Mouse (Mus musculus) neural tube, embryonic 13.5 days (tissue): ENCODE results near the gene Dctpp1. TPM values are rescaled to one million over a fixed set of nuclear protein-coding genes. Genes with fewer than 3 reads are reported as not detected.

Experiments
- ATAC-seq: fragments of 200-750 bp; cut with Nextera tagmentation; 2 replicates; pipeline ENCODE4 v1.8.0; 2017; ENCODE audit warnings: low read depth, mild to moderate bottlenecking, moderate TSS enrichment, moderate library complexity
- H3K27ac ChIP-seq: fragments of 300-500 bp; sonication (generic); replicated peaks from 2 replicates; pipeline ENCODE4 v1.5.1; 2015; ENCODE audit warnings: moderate library complexity, mild to moderate bottlenecking, inconsistent platforms
- H3K27me3 ChIP-seq: fragments of 300-500 bp; sonication (generic); 2 replicates; pipeline ENCODE4 v1.6.1; 2015; ENCODE audit warnings: mild to moderate bottlenecking, inconsistent platforms
- H3K36me3 ChIP-seq: fragments of 300-500 bp; sonication (generic); 2 replicates; pipeline ENCODE4 v1.6.1; 2015; ENCODE audit warnings: mild to moderate bottlenecking, inconsistent platforms
- H3K4me1 ChIP-seq: fragments of 300-500 bp; sonication (generic); replicated peaks from 2 replicates; pipeline ENCODE4 v1.6.1; 2015; ENCODE audit warnings: inconsistent platforms
- H3K4me2 ChIP-seq: fragments of 300-500 bp; sonication (generic); 2 replicates; pipeline ENCODE4 v1.6.1; 2015; ENCODE audit warnings: inconsistent platforms, mild to moderate bottlenecking, moderate library complexity
- H3K4me3 ChIP-seq: fragments of 300-500 bp; sonication (generic); 2 replicates; pipeline ENCODE4 v1.5.1; 2015; ENCODE audit warnings: mild to moderate bottlenecking, inconsistent platforms
- H3K9ac ChIP-seq: fragments of 300-500 bp; sonication (generic); 2 replicates; pipeline ENCODE4 v1.6.1; 2015; ENCODE audit warnings: moderate library complexity, mild to moderate bottlenecking, inconsistent platforms
- H3K9me3 ChIP-seq: fragments of 300-500 bp; sonication (generic); 2 replicates; pipeline ENCODE4 v1.6.1; 2016; ENCODE audit warnings: inconsistent platforms
- WGBS: fragments of 180-500 bp; shearing (Covaris S2); methylation state at CpG from one replicate; pipeline ENCODE4 v1.1.7; 2015; 5-methylcytosine and 5-hydroxymethylcytosine counted together
- polyA plus RNA-seq: library from polyadenylated mRNA; unstranded; fragments of >200 nt; fragmentation: Nextera tagmentation; extraction: Ambion mirVana; gene quantifications from 2 replicates; pipeline ENCODE4 v1.2.1, GENCODE M21; 2015

The Dctpp1 gene
- polyA plus RNA-seq, 1 experiment from 2014 or later = 110 TPM

DNA sequence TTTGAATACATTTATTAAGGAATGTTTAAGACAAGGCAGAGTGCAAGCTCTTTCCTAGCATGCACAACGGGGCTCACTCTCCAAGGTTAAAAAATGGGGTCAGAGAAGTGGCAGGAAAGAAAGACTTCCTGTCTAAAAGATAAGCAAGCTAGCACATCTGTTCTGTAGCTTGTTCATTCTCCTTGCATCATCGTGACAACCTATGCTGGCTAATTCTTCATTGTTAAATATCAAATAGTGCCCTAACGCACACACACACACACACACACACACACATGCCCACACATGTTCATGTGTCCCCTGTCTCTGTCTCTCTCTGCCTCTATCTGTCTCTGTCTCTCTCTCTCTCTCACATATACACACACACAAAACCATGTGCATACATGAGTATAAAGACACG, 20.6 kb upstream of the Dctpp1 start:
- Histone ChIP-seq H3K27ac (no peak overlapping the region), H3K4me1 (no peaks in the 10 kb centered on the region), H3K9ac (no peak overlapping the region), H3K27me3 (no peaks in the 10 kb centered on the region), H3K9me3 (no peaks in the 10 kb centered on the region), H3K4me3 (no peak overlapping the region), H3K4me2 (no peak overlapping the region), H3K36me3 (no peaks in the 10 kb centered on the region)
- ATAC-seq = no peak
- WGBS = 79% methylated on average over 4 of the region's 4 CpGs

DNA sequence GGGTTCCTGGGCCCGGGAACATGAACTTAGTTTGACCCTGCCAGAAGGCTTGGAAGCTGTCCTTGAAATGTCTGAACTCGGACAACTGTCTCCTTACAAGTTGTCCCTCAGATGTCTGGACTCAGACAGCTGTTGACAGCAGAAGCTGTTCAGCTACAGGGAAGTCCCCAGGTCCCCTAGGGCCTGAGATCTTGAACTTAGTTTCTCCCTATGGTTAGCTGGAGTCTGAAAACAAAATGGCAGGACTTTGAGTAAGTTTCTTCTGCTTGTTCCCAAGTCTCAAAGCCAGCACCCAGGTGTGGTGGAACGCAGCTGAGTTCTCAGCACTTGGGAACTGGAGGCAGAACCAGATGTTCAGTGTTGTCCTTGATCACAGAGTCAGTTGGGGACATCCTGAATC, 19.6 kb upstream of the Dctpp1 start:
- H3K4me3 ChIP-seq = no peak overlapping the region
- H3K27ac ChIP-seq = no peak overlapping the region
- no peaks in the 10 kb centered on the region for H3K27me3 ChIP-seq
- H3K9me3 ChIP-seq = no peaks in the 10 kb centered on the region
- H3K4me1 ChIP-seq = no peaks in the 10 kb centered on the region
- 76% methylated on average over 3 of the region's 3 CpGs for WGBS
- no peak overlapping the region for H3K4me2 ChIP-seq
- H3K36me3 ChIP-seq = no peaks in the 10 kb centered on the region
- no peak overlapping the region for H3K9ac ChIP-seq
- no peak for ATAC-seq

DNA sequence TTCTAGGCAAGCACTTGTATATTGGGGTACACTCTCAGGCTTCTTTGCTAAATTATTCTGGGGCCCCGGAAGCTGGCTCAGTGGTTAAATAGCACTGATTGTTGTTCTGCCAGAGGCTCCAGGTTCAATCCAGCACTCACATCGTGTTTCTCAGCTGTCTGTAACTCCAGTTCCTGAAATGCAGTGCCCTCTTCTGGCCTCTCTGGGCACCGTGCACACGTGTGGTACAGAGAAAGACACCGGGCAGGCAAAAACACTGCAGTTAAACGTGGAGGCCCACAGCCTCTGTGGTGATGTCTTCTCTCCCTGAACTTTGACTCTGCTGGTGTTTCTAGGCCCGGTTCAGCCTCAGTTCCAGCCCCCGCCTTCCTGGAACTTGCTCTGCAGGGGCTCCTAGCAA, 17.8 kb upstream of the Dctpp1 start:
- H3K4me2 ChIP-seq = no peak overlapping the region
- no peak overlapping the region for H3K9ac ChIP-seq
- H3K4me1 ChIP-seq = peaks cover 5% of the 10 kb centered on the region; the same call in 1 of the 2 replicates
- WGBS = 22% methylated on average over 8 of the region's 8 CpGs
- H3K36me3 ChIP-seq = no peaks in the 10 kb centered on the region
- no peak for ATAC-seq
- H3K4me3 ChIP-seq = no peak overlapping the region
- H3K9me3 ChIP-seq = no peaks in the 10 kb centered on the region
- H3K27me3 ChIP-seq = no peaks in the 10 kb centered on the region
- no peak overlapping the region for H3K27ac ChIP-seq

DNA sequence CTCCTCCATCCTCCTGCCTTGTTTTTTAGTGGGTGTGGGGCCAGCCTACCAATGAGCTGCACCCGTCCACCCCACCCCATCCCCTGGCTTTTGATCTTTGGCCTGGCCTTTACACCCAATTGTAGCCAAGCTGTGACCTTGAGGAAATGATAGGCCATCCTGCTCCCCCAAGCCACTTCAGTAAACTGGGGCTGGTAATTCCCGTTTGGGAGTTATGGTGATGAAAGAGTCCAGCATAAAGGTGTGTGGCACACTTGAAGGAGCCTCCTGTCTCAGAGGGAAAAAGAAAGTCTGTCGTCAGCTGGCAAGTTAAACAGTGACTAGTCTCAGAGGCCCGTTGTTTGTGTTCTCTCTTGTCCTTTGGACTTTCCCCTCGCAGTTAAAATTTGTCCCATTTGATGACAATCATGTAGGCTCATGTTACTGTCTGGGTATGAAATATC, 16.0 kb upstream of the Dctpp1 start:
- Histone ChIP-seq H3K36me3 (peaks cover 1% of the 10 kb centered on the region; the same call in 1 of the 2 replicates), H3K4me2 (no peak overlapping the region), H3K9ac (no peak overlapping the region), H3K4me3 (no peak overlapping the region), H3K27me3 (no peaks in the 10 kb centered on the region), H3K9me3 (no peaks in the 10 kb centered on the region), H3K4me1 (peaks cover 21% of the 10 kb centered on the region), H3K27ac (no peak overlapping the region)
- WGBS = 69% methylated on average over 5 of the region's 5 CpGs
- ATAC-seq = no peak

DNA sequence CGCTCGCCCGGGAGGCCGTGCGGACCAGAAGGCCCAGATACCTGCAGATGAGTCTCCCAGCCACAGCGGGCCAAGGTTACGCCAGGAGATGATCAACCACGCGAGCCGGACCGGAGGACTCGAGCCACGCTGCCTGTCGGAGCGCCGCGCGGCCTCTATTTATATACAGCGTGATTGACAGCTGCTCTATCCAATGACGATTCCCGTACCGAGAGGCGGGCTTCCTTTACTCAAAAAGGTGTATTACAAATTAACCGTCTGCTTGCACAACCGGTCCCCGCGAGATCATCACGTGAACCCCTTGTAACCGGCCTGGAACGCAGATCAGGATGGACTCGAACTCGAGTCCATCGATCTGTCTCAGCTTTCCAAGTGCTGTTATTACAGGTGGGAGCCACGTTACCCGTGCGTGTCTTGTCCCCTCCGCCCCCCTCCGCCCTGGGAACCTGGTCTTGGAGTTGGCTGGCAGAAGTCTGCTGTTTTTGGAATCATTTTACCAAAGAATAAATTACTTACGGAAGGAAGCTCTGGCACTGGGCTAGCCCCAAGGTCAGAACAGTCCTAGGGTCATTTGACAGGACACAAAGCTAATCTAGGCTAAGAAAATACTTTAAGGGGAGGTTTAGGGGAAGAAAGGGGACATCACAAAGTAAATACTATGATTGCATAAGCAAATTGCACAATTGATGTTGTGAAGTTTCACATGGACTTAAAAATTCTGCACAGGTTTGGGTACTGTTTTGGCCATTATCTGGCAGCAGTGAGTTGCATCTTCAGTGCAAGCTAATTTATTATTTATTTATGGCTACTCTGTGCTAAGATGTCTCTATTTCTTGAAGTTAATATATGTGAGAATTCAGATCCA, 13.6 kb upstream of the Dctpp1 start, which contains the start of gene Sephs2:
Gene Sephs2, minus strand, starts transcription at position 131 of the 865 bp plus-strand sequence.
- Histone ChIP-seq H3K4me1 (peaks cover 30% of the 10 kb centered on the region), H3K4me2 (peak within 1 kb of the TSS; percentile 91), H3K36me3 (peaks cover 25% of the 10 kb centered on the region), H3K4me3 (peak within 1 kb of the TSS; percentile 85), H3K27me3 (no peaks in the 10 kb centered on the region), H3K27ac (peak within 1 kb of the TSS; percentile 90), H3K9me3 (no peaks in the 10 kb centered on the region), H3K9ac (peak within 1 kb of the TSS; percentile 89)
- ATAC-seq = peak; percentile 90
- WGBS = 3% methylated on average over 39 of the region's 39 CpGs

DNA sequence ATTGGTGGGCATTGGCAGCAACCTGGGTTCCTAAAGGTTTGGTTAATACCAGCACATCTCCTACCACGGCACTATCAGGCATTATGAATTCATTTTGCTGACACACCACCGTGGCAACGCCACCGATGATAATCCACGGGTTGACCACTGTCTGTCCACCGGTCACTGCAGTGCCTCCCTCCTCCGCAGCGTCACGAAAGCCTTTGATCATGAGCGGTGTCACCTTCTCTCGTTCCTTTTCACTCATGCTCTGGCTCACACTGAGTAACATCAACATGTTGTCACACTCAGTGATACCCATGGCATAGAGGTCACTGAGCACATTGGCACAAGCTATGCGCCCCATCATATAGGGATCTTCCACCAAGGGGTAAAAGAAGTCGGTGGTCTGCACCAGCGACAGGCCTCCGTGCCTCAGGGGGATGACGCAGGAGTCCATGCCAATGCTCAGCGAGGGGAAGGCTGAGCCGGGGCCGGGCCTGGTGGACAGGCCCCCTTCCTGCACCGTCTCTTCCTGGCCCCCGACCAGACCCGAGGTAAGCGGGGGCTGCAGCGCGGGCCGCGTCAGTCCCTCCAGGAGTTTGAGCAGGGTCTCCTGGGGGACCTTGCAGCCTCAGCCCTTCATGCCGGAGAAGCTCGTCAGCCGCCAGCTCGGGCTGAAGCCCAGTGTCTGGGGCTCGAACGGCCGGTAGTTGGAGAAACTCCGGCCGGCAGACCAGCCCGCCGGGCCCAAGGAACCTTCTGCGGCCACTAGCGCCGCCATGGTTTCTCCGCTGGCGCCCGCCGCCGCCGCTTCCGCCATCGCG, 12.8 kb upstream of the Dctpp1 start:
- peak; percentile 84 for ATAC-seq
- H3K4me1 ChIP-seq = peaks cover 30% of the 10 kb centered on the region
- WGBS = 16% methylated on average over 50 of the region's 50 CpGs
- peak overlapping the region; percentile 90 for H3K27ac ChIP-seq
- no peaks in the 10 kb centered on the region for H3K27me3 ChIP-seq
- H3K36me3 ChIP-seq = peaks cover 31% of the 10 kb centered on the region
- 0 out of 2 replicates have a peak, but pooled peaks cover 3% of the 10 kb centered on the region for H3K9me3 ChIP-seq
- peak overlapping the region; percentile 89 for H3K9ac ChIP-seq
- H3K4me2 ChIP-seq = peak overlapping the region; percentile 91
- peak overlapping the region; percentile 85 for H3K4me3 ChIP-seq

DNA sequence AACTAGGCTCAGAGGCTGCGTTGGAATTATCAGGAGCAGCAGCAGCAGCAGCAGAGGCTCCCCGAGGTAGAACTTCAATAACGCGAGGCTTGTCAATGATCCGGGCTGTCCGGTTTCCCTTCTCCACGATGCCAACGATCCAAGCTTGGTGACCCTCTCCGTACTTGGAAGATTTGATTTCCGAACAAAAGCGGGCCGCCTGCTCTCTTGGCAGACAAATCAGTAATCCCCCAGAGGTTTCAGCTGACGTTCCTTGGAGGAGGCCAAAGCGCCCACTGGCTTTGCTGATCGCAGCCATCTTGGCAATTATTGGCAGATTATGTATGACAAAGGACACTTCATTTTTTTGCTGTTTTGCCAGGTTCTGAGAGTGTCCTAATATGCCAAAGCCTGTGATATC, 12.1 kb upstream of the Dctpp1 start:
- peak overlapping the region; percentile 91 for H3K4me2 ChIP-seq
- H3K9ac ChIP-seq = peak overlapping the region; percentile 89; the same call in 1 of the 2 replicates
- WGBS = 92% methylated on average over 15 of the region's 15 CpGs
- H3K4me3 ChIP-seq = peak overlapping the region; percentile 85
- H3K36me3 ChIP-seq = peaks cover 33% of the 10 kb centered on the region
- H3K27me3 ChIP-seq = no peaks in the 10 kb centered on the region
- no peak for ATAC-seq
- peaks cover 30% of the 10 kb centered on the region for H3K4me1 ChIP-seq
- no peak overlapping the region for H3K27ac ChIP-seq
- 0 out of 2 replicates have a peak, but pooled peaks cover 5% of the 10 kb centered on the region for H3K9me3 ChIP-seq

DNA sequence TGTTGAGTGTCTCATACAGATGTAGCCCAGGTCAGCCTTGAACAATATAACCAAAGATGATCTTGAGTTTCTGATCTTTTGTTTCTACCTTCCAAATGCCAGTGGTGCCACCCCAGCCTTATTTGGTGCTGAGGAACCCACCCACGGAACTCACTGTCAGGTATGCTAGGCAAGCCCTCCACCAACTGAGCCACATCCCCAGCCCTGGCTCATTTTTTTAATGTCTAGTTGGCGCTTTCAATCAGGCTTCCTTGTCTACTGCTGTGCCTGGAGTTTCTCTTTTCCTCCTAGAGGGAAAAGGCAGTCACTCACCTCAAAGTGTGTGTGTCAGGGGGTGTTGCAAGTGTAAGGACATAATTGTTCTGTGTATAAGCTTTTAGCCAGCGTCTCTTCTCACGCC, 10.6 kb upstream of the Dctpp1 start:
- ATAC-seq = no peak
- H3K27ac ChIP-seq = no peak overlapping the region
- H3K4me3 ChIP-seq = no peak overlapping the region
- peaks cover 30% of the 10 kb centered on the region for H3K4me1 ChIP-seq
- H3K27me3 ChIP-seq = no peaks in the 10 kb centered on the region
- WGBS = 92% methylated on average over 4 of the region's 4 CpGs
- H3K9ac ChIP-seq = no peak overlapping the region
- 0 out of 2 replicates have a peak, but pooled peaks cover 5% of the 10 kb centered on the region for H3K9me3 ChIP-seq
- H3K4me2 ChIP-seq = no peak overlapping the region
- peaks cover 33% of the 10 kb centered on the region for H3K36me3 ChIP-seq

DNA sequence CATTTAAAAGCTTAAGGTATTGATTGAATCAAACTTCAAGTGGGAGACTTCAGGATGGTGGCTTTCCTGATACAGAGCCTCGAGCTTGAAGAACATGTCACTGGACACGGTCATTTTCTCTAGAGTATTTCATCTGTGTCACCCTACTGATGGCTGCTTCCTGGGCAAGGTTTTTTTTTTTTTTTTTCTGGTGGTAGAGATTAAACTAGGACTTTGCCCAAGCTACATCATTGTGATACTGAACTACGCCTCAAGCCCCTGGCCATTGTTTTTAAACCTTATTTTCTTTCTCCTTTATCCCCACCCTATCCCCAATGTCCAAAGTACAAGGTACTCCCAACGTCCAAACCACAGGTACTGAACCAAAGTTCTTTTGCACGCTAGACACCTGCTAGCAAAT, 10.2 kb upstream of the Dctpp1 start:
- no peak overlapping the region for H3K4me3 ChIP-seq
- 91% methylated on average over 5 of the region's 5 CpGs for WGBS
- H3K9me3 ChIP-seq = 0 out of 2 replicates have a peak, but pooled peaks cover 5% of the 10 kb centered on the region
- no peak overlapping the region for H3K27ac ChIP-seq
- H3K4me2 ChIP-seq = no peak overlapping the region
- no peak overlapping the region for H3K9ac ChIP-seq
- ATAC-seq = no peak
- H3K36me3 ChIP-seq = peaks cover 33% of the 10 kb centered on the region
- H3K4me1 ChIP-seq = peaks cover 30% of the 10 kb centered on the region
- H3K27me3 ChIP-seq = no peaks in the 10 kb centered on the region

DNA sequence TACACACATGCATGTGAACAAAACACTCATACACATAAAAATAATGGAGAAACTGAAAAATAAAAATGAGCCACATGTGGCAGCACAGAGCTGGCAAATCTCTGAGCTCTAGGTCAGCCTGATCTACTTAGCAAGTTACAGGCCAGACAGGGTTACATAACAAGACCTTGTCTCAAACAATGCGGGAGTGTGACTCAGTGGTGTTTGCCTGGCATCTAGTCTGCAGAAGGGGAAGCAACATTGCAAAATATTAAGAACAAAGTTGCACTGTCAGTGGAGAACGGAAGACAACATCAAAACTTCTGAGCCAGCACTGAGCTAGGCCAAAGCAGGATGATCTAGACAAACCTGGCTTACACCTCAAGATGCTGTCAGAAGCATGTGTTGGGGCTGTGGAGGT, 9.7 kb upstream of the Dctpp1 start:
- Histone ChIP-seq H3K9me3 (0 out of 2 replicates have a peak, but pooled peaks cover 5% of the 10 kb centered on the region), H3K4me3 (no peak overlapping the region), H3K36me3 (peaks cover 33% of the 10 kb centered on the region), H3K27ac (no peak overlapping the region), H3K4me1 (peaks cover 30% of the 10 kb centered on the region), H3K27me3 (no peaks in the 10 kb centered on the region), H3K9ac (no peak overlapping the region), H3K4me2 (no peak overlapping the region)
- WGBS = 97% methylated on average over 2 of the region's 2 CpGs
- no peak for ATAC-seq

DNA sequence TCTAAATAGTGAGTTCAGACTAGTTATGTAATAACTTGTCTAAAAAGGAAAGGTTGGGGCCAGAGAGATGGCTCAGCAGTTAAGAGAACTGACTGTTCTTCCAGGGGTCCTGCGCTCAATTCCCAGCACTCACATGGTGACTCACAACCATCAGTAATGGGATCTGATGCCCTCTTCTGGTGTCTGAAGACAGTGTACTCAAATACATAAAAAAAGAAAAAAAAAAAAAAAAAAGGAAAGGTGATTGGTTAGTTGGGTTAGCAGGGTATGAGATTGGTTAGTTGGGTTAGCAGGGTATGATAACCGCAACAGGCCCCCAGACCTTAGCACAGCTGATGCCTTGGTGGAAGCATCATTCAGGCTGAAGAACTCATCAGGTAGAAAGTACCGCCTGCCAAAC, 3.0 kb upstream of the Dctpp1 start:
- no peak overlapping the region for H3K9ac ChIP-seq
- 87% methylated on average over 3 of the region's 3 CpGs for WGBS
- no peak overlapping the region for H3K4me3 ChIP-seq
- H3K27me3 ChIP-seq = no peaks in the 10 kb centered on the region
- peaks cover 5% of the 10 kb centered on the region for H3K36me3 ChIP-seq
- no peak overlapping the region for H3K27ac ChIP-seq
- H3K4me1 ChIP-seq = peaks cover 21% of the 10 kb centered on the region
- H3K4me2 ChIP-seq = no peak overlapping the region
- H3K9me3 ChIP-seq = 0 out of 2 replicates have a peak, but pooled peaks cover 3% of the 10 kb centered on the region
- no peak for ATAC-seq
